Mouse (Mus musculus): Measurements from ENCODE around the gene Elf5.

- no peak for TF ChIP-seq POLR2A (IDR thresholded peaks at IDR 0.05; ENCODE audit: control insufficient read depth, low read depth, low read length)
- TF ChIP-seq CTCF (IDR thresholded peaks at IDR 0.05; ENCODE audit: control insufficient read depth, insufficient read depth, insufficient replicate concordance, low read depth, low read length), result no peak
Measured at GRCm38 (mm10) chr2:103446326-103446725, 34.8 kb downstream of the Elf5 start.

All from testis, adult 2 months (tissue).